Mouse (Mus musculus) CD4-positive, CD25-positive, alpha-beta regulatory T cell, adult 2 months (primary cell): Measurements from ENCODE around the gene Hook2.

ENCODE experiments used
- DNase-seq: peaks from one replicate; pipeline ENCODE4 v3.0.0-alpha.2; 2012; ENCODE audit warnings: low read depth, low spot score

The Hook2 gene

DNA sequence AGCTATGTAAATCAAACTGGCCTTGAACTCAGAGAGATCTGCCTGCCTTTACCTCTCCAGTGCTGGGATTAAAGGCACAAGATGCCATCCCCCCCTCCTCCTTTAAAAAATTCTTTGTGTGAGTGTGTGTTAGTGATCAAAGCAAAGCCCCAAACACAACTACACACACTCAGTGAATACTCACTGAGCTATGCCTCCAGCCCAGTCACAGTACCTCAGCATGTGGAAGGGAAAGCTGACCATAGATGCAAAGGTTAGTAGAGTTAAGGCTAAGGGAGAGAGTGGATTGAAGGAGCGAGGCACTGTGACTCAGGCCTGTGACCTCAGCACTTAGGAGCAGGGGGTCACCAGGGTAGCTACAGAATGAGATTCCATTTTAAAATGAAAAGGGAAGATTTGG lies 17.3 kb upstream of the Hook2 start:
- no peak for DNase-seq

DNA sequence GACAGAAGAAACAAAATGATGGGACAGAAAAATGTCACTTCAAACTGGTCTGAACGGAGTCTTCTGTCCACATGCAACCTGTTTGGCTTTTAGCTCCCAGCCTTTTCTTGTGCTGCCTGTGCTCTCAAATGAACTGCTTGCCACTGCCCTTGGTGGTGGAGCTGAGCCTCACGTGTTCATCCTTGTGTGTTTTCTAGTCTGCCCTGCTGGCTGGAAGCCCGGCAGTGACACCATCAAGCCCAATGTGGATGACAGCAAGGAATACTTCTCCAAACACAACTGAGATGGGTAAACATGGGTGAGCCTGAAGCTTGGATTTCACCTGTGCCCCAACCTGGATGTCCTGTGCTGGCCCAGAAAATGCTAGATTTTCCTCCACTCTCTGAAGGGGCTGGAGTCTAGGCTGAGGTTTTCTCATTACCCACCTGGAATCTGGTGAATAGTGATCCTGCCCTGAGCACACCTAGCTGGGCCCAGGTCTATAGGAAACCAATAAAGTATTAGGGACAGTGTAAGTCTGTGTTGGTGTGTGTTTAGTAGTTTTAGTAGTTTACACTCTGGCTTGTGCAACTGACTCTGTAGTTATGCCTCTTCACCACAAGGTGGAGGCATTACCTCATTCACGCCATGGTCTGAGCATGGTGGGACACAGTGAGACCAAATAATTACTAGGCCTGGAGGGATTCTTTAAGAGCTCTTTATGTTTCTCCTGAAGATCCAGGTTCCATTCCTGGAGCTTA lies 16.4 kb upstream of the Hook2 start:
- peak; percentile 78 for DNase-seq

DNA sequence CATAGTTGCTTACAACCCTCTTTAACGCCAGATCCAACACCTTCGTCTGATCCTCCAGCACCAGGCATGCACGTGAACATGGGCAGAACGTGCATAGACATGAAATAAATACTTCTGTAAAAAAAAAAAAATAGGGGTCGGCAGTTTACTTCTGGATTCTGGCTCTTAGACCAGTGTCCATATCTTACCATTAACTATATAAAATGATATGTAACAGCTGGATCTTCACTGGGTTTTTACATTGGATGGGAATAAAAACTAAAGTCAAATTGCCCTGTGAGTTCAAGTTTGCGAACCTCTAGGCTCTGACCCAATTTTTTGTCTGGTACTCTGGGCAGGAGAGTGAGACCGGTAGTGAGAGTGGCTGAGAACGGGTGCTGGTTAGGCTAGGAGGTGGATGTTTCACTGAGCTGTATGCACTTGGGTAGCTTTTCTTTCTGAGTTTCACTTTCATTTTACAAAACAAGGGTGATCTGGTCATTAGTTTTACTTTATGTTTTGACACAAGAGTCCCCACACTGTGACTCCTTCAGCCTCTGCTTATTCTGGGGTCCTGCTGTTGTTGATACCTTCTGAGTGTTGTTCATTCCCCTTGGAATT lies 15.8 kb upstream of the Hook2 start:
- DNase-seq = peak; percentile 68

- DNase-seq = peak; percentile 89
Measured at GRCm38 (mm10) chr8:84975434-84975833, 15.0 kb upstream of the Hook2 start.

DNA sequence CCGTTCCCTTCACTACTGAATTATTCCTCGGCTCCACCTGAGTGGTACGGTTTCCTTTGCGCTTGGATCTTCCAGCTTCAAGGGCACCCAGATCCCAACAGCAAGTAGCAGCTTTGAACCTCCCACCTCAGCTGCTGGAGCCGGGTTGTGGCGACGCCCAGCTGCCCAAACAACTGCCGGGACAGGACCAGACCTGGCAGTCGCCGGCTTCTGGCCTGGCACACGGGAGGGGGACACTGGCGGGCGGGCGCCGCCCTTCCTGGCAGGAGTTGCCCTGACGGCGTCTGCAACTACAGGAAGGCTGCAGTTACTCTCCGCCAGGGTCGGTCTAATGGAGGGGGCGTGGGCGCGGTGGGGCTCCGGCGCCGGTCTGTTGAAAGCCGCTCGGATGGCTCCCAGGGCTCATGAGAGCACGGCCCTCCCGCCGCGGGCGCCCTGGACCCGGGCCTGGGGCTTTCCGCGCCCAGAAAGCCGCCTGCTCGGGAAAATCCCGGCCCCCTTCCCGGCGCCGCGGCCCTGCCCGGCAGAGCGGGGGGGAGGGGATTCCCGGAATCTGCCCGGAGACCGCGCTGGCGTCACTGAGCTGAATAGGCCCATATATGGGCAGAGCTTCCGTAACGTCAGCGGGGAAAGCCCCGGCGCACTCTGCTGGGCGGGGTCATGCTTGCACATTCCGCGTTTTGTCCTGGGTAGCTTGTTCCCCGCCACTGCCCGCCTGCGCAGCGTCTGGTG lies 14.2 kb upstream of the Hook2 start:
- DNase-seq = peak; percentile 97

GRCm38 (mm10) chr8:84976763-84977434 lies 13.5 kb upstream of the Hook2 start:
- DNase-seq = no peak

GRCm38 (mm10) chr8:84977435-84978247 lies 12.8 kb upstream of the Hook2 start:
- DNase-seq = peak; percentile 88

DNA sequence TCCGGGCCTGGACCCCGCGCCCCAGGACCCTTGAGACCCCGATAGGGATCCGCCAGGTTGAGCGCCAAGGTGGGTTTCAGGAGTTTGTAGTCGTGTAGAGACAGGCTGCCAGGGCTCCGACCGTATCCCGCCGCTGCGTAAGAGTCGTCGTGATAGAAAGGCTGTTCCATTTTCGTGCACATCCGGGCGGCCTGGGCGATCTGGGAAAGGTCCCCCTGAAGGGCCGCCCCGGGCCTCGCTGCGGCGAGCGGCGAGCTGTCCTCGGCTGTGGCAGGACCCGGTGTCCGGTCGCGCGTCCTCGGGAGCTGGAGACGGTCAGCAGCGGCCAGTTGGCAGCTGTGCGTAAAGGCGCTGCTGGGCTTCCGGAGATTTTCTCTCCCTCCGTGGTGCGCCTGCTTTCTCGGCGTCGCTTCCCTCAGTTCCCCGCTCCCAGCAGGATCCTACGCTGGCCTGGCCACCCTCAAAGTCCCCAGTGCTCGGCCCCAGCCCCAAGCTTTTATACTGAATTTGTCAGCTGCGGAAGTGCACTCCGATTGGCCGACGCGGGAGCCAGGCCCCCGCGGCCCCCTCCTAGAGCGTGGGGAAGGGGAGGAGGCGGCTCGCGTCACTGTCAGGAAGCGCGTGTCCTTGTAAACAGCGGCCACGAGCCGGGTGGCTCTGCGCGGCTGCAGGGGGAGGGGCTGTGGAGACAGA lies 12.0 kb upstream of the Hook2 start, which contains the start of gene Junb:
TSS of gene Junb (minus strand) at position 471 of the 693 bp plus-strand sequence.
- peak; percentile 99 for DNase-seq

DNA sequence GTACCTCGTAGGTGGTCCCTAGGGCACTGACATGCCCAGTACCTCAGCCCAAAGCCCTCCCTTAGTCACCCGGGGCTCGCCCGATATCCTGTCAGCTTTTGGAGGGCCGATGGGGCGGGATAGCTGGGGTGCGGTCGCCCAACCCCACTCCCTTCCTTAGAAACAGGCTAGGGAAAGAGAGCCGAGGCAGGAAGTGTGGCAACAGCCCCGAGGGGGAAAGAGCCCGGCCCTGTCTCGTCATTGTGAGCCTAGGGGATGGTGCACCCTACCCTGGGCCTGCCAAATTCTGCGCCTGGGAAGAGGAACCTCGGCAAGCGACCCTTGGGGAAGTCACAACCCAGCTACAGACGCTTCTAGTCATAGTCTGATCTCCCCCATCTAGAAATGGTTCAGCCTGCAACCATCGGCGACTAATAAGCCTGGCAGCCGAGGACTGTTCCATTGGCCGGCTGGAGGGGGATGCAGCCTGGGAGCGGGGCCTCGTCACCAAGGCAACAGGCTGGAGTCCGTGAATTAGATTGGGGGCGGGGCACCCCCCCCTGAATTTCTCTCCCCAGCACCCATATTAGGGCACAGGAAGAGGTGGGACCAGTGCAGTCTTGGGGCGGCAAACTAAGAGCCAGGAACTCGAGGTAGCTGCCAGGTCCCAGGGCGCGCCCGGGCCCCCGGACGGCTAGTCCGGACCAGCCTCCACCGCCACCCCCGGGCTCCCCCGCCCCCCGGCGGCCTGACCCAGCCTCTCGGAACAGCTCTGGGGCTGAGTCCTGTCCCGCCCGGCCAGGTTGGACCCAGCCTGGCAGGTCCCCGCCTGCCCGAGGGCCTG lies 10.6 kb upstream of the Hook2 start:
- peak; percentile 97 for DNase-seq

GRCm38 (mm10) chr8:84980622-84981358 lies 9.6 kb upstream of the Hook2 start:
- peak; percentile 82 for DNase-seq

GRCm38 (mm10) chr8:84981644-84982498 lies 8.5 kb upstream of the Hook2 start:
- DNase-seq = peak; percentile 32

- peak; percentile 59 for DNase-seq
Measured at GRCm38 (mm10) chr8:84982499-84983011, 7.8 kb upstream of the Hook2 start.

GRCm38 (mm10) chr8:84984294-84985048 lies 5.9 kb upstream of the Hook2 start:
- DNase-seq = peak; percentile 71

GRCm38 (mm10) chr8:84985049-84985683 lies 5.2 kb upstream of the Hook2 start:
- peak; percentile 74 for DNase-seq

DNA sequence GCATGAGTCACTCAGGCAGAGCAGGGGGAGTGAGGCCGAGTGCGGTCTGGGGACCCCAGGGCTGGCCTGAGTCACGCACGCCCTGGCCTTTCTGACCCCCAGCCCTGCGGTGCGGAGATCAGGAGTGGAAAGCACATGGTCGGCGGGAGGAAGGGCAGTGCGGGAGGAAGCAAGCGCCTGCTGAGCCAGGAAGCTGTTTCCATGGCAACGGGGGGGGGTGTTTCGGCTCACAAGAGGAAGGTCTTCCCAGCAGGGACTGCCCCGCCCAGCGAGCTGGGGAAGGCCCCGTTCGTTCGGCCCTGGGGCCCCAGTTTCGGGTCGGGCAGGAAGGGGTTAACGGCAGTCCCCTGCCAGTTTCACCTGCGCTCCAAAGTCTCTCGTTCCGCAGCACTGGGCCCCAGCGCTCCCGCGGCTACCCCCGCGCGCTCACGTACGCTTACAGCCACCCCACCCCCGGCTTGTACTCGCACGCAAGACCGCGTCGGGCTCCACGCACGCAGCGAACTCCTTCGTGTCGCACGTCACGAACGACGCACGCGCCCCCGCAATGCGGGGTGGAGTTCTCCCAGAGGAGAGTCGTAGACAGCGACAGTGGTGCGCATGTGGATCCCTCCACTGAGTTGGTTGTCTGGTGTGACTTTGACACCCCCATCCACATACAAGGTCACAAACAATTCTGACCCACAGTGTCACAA lies 4.6 kb upstream of the Hook2 start:
- DNase-seq = peak; percentile 99

DNA sequence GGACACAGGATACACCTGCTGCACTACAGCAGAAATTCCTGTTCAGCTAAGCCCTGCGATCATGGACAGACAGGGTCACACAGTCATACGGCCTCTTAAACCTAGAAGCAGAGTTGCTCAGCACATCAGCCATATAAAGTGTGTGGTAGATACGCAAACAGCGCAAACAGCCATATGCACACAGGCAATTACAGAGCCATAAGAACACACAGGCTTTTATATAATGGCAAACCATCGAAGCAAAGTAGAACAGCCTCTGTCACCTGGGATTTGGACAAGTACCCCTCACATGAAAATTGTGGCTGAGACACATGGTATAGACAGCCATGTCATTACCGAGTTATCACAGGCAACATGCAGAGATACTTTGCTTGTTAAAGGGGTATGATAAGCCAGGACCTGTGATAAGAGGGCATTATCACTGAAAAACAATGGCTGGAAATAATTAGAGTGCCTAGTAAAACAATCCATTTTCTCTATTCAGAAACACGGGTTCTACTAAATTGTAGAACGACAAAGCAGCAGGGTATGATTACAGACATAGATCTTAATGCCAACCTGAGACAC lies 3.9 kb upstream of the Hook2 start:
- no peak for DNase-seq
